Mouse (Mus musculus): ENCODE measurements around the gene Ppp2r2c.
A peak's percentile ranks its signal among the peaks of the same experiment; 100 is the strongest.

Gene Ppp2r2c

DNA sequence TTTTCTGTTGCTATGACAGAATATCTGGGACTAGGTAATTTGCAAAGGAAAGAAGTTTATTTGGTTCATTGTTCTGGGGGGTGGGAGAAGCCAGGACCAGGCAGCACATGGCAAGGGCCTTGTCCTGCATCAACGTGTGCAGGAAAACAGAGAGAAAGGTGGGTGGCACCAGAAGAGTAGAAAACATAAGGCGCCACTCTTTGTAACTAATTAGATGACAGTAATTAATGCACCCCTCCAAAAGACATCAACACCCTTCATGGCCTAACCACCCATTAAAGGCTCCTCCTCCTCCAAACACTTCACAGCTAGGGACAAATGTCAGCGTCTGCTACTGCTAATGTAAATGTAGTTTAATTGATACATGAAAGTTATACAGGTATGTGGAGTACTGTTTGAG, 121.9 kb downstream of the Ppp2r2c start:
- DNase-seq = no peak

DNA sequence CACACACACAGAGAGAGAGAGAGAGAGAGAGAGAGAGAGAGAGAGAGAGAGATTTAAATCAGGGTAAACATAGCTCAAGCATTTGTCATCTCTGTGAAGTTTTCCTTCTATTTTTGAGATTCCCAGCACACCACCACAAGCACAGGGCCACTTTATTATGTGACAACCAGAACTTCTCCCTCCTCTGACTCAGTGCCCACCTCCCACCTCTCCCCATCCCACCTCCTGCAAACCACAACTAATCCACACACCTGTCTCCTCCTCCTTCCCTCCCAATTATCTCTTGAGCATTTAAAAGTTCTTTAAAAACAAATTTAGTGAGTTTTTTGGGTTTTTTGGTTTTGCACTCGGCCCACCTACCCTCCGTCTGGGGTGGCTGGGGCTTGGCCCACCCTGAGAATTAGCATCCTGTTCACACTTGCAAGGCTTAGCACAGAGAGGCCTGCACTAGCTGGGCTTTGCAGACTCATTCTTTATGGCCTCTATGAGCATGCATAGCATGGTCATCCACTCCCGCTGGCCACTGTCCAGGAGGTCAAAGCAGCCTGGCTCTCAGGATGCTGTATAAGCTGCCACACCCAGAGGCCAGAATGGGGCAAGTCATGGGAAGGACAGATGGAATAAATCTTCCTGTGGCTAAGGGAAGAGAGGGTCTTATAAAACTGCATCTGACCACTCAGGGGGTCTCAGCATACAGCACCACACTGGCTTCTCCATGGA, 122.5 kb downstream of the Ppp2r2c start:
- no peak for DNase-seq

DNA sequence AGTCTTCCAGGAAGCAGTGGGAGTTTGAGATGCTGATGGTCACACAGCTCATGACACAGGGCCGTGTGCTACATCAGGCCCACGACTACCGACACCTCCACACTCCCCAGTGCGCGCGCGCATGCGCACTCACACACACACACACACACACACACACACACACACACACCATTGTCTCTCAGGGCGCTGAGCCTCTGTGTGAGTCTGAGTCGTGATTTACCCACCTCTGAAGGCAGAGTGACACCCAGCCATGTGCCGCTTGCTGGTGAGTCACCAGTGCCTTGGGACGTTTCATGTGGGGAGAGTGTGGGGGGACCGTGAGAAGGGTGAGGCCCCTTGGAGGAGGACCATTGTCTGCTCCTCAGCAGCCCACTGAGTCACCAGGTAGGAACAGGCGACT, 128.1 kb downstream of the Ppp2r2c start:
- DNase-seq = no peak

DNA sequence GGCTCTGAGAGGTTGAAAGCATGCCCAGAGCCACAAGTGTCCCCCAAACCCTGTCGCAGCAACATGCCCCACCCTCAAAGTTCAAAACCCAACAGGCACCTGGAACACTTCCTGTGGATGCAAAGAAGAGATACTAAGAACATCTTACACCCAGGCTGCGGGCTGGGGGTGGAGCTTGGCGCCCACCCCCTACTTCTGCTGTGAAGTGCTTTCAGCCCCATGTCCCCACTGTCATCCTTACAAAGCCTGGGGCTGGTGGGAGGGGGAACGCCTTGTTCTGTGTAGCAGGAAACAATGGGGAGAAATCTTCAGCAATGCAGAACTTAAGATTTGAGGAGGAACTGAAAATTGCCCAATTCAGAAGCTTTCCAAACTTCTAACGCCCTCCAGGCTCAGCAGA, 129.7 kb downstream of the Ppp2r2c start:
- no peak for DNase-seq

DNA sequence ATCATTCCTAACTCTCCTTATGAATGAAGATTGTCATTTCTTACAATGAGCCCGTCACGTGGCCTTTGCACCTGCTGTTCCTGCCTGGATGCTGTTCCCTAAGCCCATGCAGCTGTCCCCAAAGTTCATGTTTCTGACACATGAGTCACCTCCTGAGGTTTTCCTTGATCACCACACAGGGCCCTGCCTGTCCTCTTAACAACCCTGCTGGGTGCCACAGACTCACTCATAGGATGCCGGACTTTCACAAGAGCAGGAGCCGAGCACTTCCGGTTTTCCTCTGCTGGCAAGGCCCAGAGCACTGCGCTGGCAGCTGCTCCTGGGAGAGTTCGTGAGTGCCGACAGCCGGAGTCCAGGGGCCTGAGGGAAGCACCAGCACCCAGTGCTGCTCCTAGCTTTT, 132.7 kb downstream of the Ppp2r2c start:
- DNase-seq = no peak

DNA sequence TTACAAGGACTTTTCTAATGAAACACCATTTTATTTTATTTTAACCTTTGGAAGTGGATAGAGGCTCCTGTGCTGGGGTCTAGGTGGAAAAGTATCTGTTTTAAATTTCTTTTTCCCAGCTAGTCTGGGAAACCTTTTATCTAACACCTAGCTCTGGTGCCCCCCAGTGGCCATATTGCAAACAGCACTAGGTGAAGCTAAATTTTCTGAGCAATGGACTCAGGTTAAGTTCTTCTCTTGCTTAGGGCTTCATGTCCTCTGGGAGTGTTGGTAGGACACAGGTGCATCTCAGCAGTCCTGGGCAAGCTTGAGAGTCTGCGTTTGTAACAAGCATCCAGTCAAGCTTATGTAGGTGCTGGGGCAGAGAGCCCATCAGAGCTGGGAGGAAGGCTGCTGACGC, 133.7 kb downstream of the Ppp2r2c start:
- DNase-seq = peak; percentile 79

All from kidney, adult 18-20 months (tissue).